In the genomic region with DNA sequence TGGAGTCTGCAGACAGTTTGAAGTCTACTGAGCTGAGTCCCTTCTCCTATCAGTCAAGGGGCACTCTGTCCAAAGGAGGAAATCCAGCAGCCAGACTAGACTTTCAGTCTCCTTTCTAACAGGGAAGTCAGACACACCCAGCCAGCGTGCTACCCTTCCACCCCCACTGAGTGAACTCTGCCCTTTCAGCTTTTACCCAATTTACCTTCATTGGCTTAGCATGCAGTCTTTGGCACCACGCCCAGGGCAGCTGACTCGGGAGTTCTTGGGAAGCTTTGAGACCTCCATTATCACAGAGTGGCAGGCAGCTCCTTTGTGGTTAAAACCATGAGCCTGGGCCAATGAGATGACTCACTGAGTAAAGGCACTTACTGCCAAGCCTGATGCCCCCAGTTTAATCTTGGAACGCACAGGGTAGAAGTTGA, we compare ENCODE assay signal across 8 mouse cellular contexts.
DNase-seq lines count a peak whose midpoint lies in the region; ATAC-seq lines count a peak whose summit lies in the region.

No protein-coding gene starts in this region.

- ATAC-seq in hindbrain, embryonic 14.5 days (ENCODE audit: low FRiP score), result no peak; the same call in 1 of the 2 replicates
- ATAC-seq in hindbrain, embryonic 11.5 days (ENCODE audit: low FRiP score), result no peak
- ATAC-seq in hematopoietic stem cell, adult 5-6 weeks (replicated peaks in 1 of 2; ENCODE audit: insufficient read depth in 1 of 2, low FRiP score in 2 of 2, low TSS enrichment in 1 of 2, low read depth in 1 of 2, poor library complexity in 2 of 2, severe bottlenecking in 2 of 2), result peak; percentile 78 to 83
- ATAC-seq in megakaryocyte-erythroid progenitor cell, adult 5-6 weeks (replicated peaks; ENCODE audit: low FRiP score, low TSS enrichment, poor library complexity, severe bottlenecking), result peak; percentile 96

- H3K36me3 ChIP-seq in hindbrain, embryonic 14.5 days (replicated peaks; ENCODE audit: control insufficient read depth, insufficient read depth), result no peaks in the 10 kb centered on the region
- no peaks in the 10 kb centered on the region for H3K36me3 ChIP-seq in hindbrain, embryonic 11.5 days (ENCODE audit: control insufficient read depth, insufficient read depth, low read length)
- H3K36me3 ChIP-seq in erythroblast, embryonic 14.5 days (ENCODE audit: control insufficient read depth), result peaks cover 24% of the 10 kb centered on the region

- 46% methylated on average over 4 of the region's 4 CpGs for WGBS in hindbrain, embryonic 14.5 days
- WGBS in hindbrain, embryonic 11.5 days, result 62% methylated on average over 4 of the region's 4 CpGs

- intact Hi-C loops in left cerebral cortex, postnatal 25 days (cut with DNase I), result no loop called here

- H3K4me1 ChIP-seq in hindbrain, embryonic 14.5 days (replicated peaks; ENCODE audit: control insufficient read depth, insufficient read depth, low read length), result no peaks in the 10 kb centered on the region
- H3K4me1 ChIP-seq in hindbrain, embryonic 11.5 days (replicated peaks; ENCODE audit: control insufficient read depth, insufficient read depth, low read length), result peaks cover 2% of the 10 kb centered on the region
- H3K4me1 ChIP-seq in erythroblast, embryonic 14.5 days (ENCODE audit: control insufficient read depth), result peaks cover 92% of the 10 kb centered on the region

- no peak overlapping the region for H3K27ac ChIP-seq in hindbrain, embryonic 14.5 days
- no peak overlapping the region for H3K27ac ChIP-seq in hindbrain, embryonic 11.5 days (ENCODE audit: low read depth, low read length)

- H3K27me3 ChIP-seq in hindbrain, embryonic 14.5 days (ENCODE audit: control insufficient read depth, insufficient read depth, low read length), result no peaks in the 10 kb centered on the region
- H3K27me3 ChIP-seq in hindbrain, embryonic 11.5 days (ENCODE audit: control insufficient read depth, insufficient read depth, low read length), result no peaks in the 10 kb centered on the region
- H3K27me3 ChIP-seq in erythroblast, embryonic 14.5 days (ENCODE audit: control insufficient read depth), result no peaks in the 10 kb centered on the region

- H3K4me3 ChIP-seq in hindbrain, embryonic 14.5 days (replicated peaks; ENCODE audit: low read length), result no peak overlapping the region
- H3K4me3 ChIP-seq in hindbrain, embryonic 11.5 days (ENCODE audit: low read depth, low read length), result no peak overlapping the region
- peak overlapping the region; percentile 53 for H3K4me3 ChIP-seq in erythroblast, embryonic 14.5 days (replicated peaks)

- H3K9ac ChIP-seq in hindbrain, embryonic 14.5 days, result no peak overlapping the region
- H3K9ac ChIP-seq in hindbrain, embryonic 11.5 days (ENCODE audit: low read depth, low read length), result no peak overlapping the region

- H3K4me2 ChIP-seq in hindbrain, embryonic 14.5 days (replicated peaks), result no peak overlapping the region
- H3K4me2 ChIP-seq in hindbrain, embryonic 11.5 days (replicated peaks; ENCODE audit: low read depth, low read length), result no peak overlapping the region

- peak; percentile 54 for DNase-seq in hindbrain, embryonic 14.5 days (ENCODE audit: low spot score)
- no peak for DNase-seq in hindbrain, embryonic 11.5 days (ENCODE audit: low spot score)
- DNase-seq in adrenal gland, adult 2 months, result peak; percentile 81
- peak; percentile 18 to 47 for DNase-seq in left cerebral cortex, postnatal 25 days (ENCODE audit: low spot score in 2 of 2)
- peak; percentile 79 to 86 for DNase-seq in urinary bladder, adult 18-20 months (ENCODE audit: low spot score in 2 of 2)

- no peaks in the 10 kb centered on the region for H3K9me3 ChIP-seq in hindbrain, embryonic 14.5 days (ENCODE audit: control insufficient read depth, low read length)
- no peaks in the 10 kb centered on the region for H3K9me3 ChIP-seq in hindbrain, embryonic 11.5 days (ENCODE audit: control insufficient read depth, low read length)
- H3K9me3 ChIP-seq in erythroblast, embryonic 14.5 days (ENCODE audit: control insufficient read depth, low read length), result no peaks in the 10 kb centered on the region

Comparison
In these comparisons a context has a peak if more than half of its experiments do, and no peak if none do; other contexts are left out.
1. ATAC-seq: peak in hematopoietic stem cell, adult 5-6 weeks (2 of 2) and megakaryocyte-erythroid progenitor cell, adult 5-6 weeks (single experiment); none in hindbrain, embryonic 14.5 days (single experiment) and hindbrain, embryonic 11.5 days (single experiment).